Mouse (Mus musculus): ENCODE data around the gene Sec62.

Gene Sec62

GRCm38 (mm10) chr3:30792737-30793402 is at the start of gene Sec62:
Gene Sec62, plus strand, starts transcription at chr3:30792875.
- DNase-seq (ENCODE audit: low spot score in 2 of 2): peak; percentile 84 to 92

- DNase-seq (ENCODE audit: low spot score in 2 of 2): no peak
These were observed 49.8 kb upstream of the Sec62 start for GRCm38 (mm10) chr3:30742891-30743290.

GRCm38 (mm10) chr3:30746006-30746405 is 46.7 kb upstream of the Sec62 start, which contains the start of gene Samd7:
Gene Samd7, plus strand, starts transcription at chr3:30746293.
- DNase-seq (ENCODE audit: low spot score in 2 of 2): no peak

- no peak for DNase-seq (ENCODE audit: low spot score in 2 of 2)
These were observed 44.4 kb upstream of the Sec62 start for GRCm38 (mm10) chr3:30748316-30748715.

GRCm38 (mm10) chr3:30754696-30755095 is 38.0 kb upstream of the Sec62 start:
- no peak for DNase-seq (ENCODE audit: low spot score in 2 of 2)

- no peak for DNase-seq (ENCODE audit: low spot score in 2 of 2)
These were observed 27.8 kb upstream of the Sec62 start for GRCm38 (mm10) chr3:30764877-30765276.

- DNase-seq (ENCODE audit: low spot score in 2 of 2): peak in 1 of 2 experiments; percentile 3
These were observed 27.2 kb upstream of the Sec62 start for GRCm38 (mm10) chr3:30765311-30766027.

- no peak for DNase-seq (ENCODE audit: low spot score in 2 of 2)
These were observed 26.5 kb upstream of the Sec62 start for GRCm38 (mm10) chr3:30766177-30766576.

GRCm38 (mm10) chr3:30767271-30767670 is 25.4 kb upstream of the Sec62 start:
- no peak for DNase-seq (ENCODE audit: low spot score in 2 of 2)

GRCm38 (mm10) chr3:30769755-30770515 is 22.7 kb upstream of the Sec62 start:
- DNase-seq (ENCODE audit: low spot score in 2 of 2): no peak

GRCm38 (mm10) chr3:30771560-30771959 is 21.1 kb upstream of the Sec62 start:
- DNase-seq (ENCODE audit: low spot score in 2 of 2): no peak

- no peak for DNase-seq (ENCODE audit: low spot score in 2 of 2)
These were observed 20.0 kb upstream of the Sec62 start for GRCm38 (mm10) chr3:30772631-30773030.

- DNase-seq (ENCODE audit: low spot score in 2 of 2): no peak
These were observed 18.0 kb upstream of the Sec62 start for GRCm38 (mm10) chr3:30774677-30775076.

- DNase-seq (ENCODE audit: low spot score in 2 of 2): no peak
These were observed 14.7 kb upstream of the Sec62 start for GRCm38 (mm10) chr3:30777984-30778383.

- no peak for DNase-seq (ENCODE audit: low spot score in 2 of 2)
These were observed 4.1 kb upstream of the Sec62 start for GRCm38 (mm10) chr3:30788531-30788930.

GRCm38 (mm10) chr3:30793403-30794221 is 937 bp downstream of the Sec62 start:
- DNase-seq (ENCODE audit: low spot score in 2 of 2): peak; percentile 9 to 49

- no peak for DNase-seq (ENCODE audit: low spot score in 2 of 2)
These were observed 9.5 kb downstream of the Sec62 start for GRCm38 (mm10) chr3:30802171-30802570.

GRCm38 (mm10) chr3:30812881-30813280 is 20.2 kb downstream of the Sec62 start:
- no peak for DNase-seq (ENCODE audit: low spot score in 2 of 2)

GRCm38 (mm10) chr3:30818630-30819125 is 26.0 kb downstream of the Sec62 start:
- DNase-seq (ENCODE audit: low spot score in 2 of 2): no peak

- DNase-seq (ENCODE audit: low spot score in 2 of 2): no peak
These were observed 29.5 kb downstream of the Sec62 start for GRCm38 (mm10) chr3:30822163-30822562.

- no peak for DNase-seq (ENCODE audit: low spot score in 2 of 2)
These were observed 33.4 kb downstream of the Sec62 start for GRCm38 (mm10) chr3:30826069-30826468.

Measured in urinary bladder, adult 18-20 months (tissue).